Mouse (Mus musculus) olfactory bulb, adult 2 months (tissue): ENCODE measurements around the gene Ppfibp1. TPM values are rescaled to one million over a fixed set of nuclear protein-coding genes. Genes with fewer than 3 reads are reported as not detected.

ENCODE experiments used
- H3K27ac ChIP-seq: fragments of 200-500 bp; 2 replicates; pipeline ENCODE4 v1.5.1; 2012; ENCODE audit warnings: low read depth, low read length; ENCODE audit not compliant: insufficient read depth
- H3K4me1 ChIP-seq: fragments of 200-500 bp; 2 replicates; pipeline ENCODE4 v1.6.1; 2012; ENCODE audit warnings: low read length; ENCODE audit not compliant: control insufficient read depth, insufficient read depth
- H3K4me3 ChIP-seq: fragments of 200-500 bp; 2 replicates; pipeline ENCODE4 v1.5.1; 2012; ENCODE audit warnings: mild to moderate bottlenecking, low read depth, low read length, moderate library complexity; ENCODE audit not compliant: insufficient read depth
- CTCF ChIP-seq: fragments of 200-500 bp; IDR thresholded peaks from 2 replicates; pipeline ENCODE4 v1.5.1; 2012; ENCODE audit warnings: low read depth, mild to moderate bottlenecking, low read length, moderate library complexity; ENCODE audit not compliant: insufficient read depth
- POLR2A ChIP-seq: fragments of 200-500 bp; IDR thresholded peaks from 2 replicates; pipeline ENCODE4 v1.6.1; 2012; ENCODE audit warnings: mild to moderate bottlenecking, low read depth, low read length, moderate library complexity; ENCODE audit not compliant: insufficient read depth
- WGBS: fragments of 180-500 bp; shearing (Covaris S2); methylation state at CpG from one replicate; pipeline ENCODE4 v1.1.7; 2018; 5-methylcytosine and 5-hydroxymethylcytosine counted together
- polyA plus RNA-seq: library from polyadenylated mRNA; stranded (reverse); fragments of >200 nt; gene quantifications from 2 replicates; pipeline ENCODE4 v1.2.4, GENCODE M21; 2012; ENCODE audit warnings: low replicate concordance; ENCODE audit not compliant: missing spikeins, insufficient read depth, insufficient read length

Gene Ppfibp1
- polyA plus RNA-seq, 1 experiment, result not detected

- Histone ChIP-seq H3K4me3 (no peak overlapping the region), H3K4me1 (0 out of 2 replicates have a peak, but pooled peaks cover 3% of the 10 kb centered on the region)
- 95% methylated on average over 10 of the region's 10 CpGs for WGBS
Observed at GRCm38 (mm10) chr6:147064226-147064943, 176.1 kb downstream of the Ppfibp1 start.

GRCm38 (mm10) chr6:147064944-147065261, 176.6 kb downstream of the Ppfibp1 start:
- 87% methylated on average over 6 of the region's 6 CpGs for WGBS
- no peak overlapping the region for H3K27ac ChIP-seq
- TF ChIP-seq POLR2A, result no peak
- H3K4me1 ChIP-seq, result 0 out of 2 replicates have a peak, but pooled peaks cover 3% of the 10 kb centered on the region
- H3K4me3 ChIP-seq, result no peak overlapping the region

More at GRCm38 (mm10) chr6:147064226-147064943, 176.1 kb downstream of the Ppfibp1 start:
- no peak overlapping the region for H3K27ac ChIP-seq
- TF ChIP-seq CTCF (no peak), POLR2A (no peak)

- no peak overlapping the region for H3K27ac ChIP-seq
- TF ChIP-seq CTCF (no peak), POLR2A (no peak)
- 18% methylated on average over 5 of the region's 5 CpGs for WGBS
Observed at GRCm38 (mm10) chr6:147075808-147076387, 187.6 kb downstream of the Ppfibp1 start.

GRCm38 (mm10) chr6:147076878-147077277, 188.6 kb downstream of the Ppfibp1 start:
- TF ChIP-seq POLR2A, result no peak
- TF ChIP-seq CTCF, result no peak
- H3K4me3 ChIP-seq, result no peak overlapping the region
- peaks cover 2% of the 10 kb centered on the region; the same call in 1 of the 2 replicates for H3K4me1 ChIP-seq
- 80% methylated on average over 8 of the region's 8 CpGs for WGBS
- H3K27ac ChIP-seq, result no peak overlapping the region

More at GRCm38 (mm10) chr6:147075808-147076387, 187.6 kb downstream of the Ppfibp1 start:
- peaks cover 2% of the 10 kb centered on the region; the same call in 1 of the 2 replicates for H3K4me1 ChIP-seq
- H3K4me3 ChIP-seq, result no peak overlapping the region

GRCm38 (mm10) chr6:147079919-147080318, 191.6 kb downstream of the Ppfibp1 start:
- TF ChIP-seq CTCF (no peak), POLR2A (no peak)
- Histone ChIP-seq H3K4me1 (peaks cover 2% of the 10 kb centered on the region; the same call in 1 of the 2 replicates), H3K4me3 (no peak overlapping the region), H3K27ac (no peak overlapping the region)
- 95% methylated on average over 10 of the region's 10 CpGs for WGBS

Other genes starting within 250 kb of the Ppfibp1 start
- gene Med21, start 245.9 kb upstream of the Ppfibp1 start, polyA plus RNA-seq, result not detected in 2 replicates
- gene Tm7sf3, start 245.7 kb upstream of the Ppfibp1 start, polyA plus RNA-seq, result not detected in 2 replicates
- gene Stk38l, start 163.5 kb upstream of the Ppfibp1 start, polyA plus RNA-seq, result not detected in 2 replicates
- gene Arntl2, start 92.4 kb upstream of the Ppfibp1 start, polyA plus RNA-seq, result not detected in 2 replicates
- not detected in 2 replicates for gene Smco2, start 38.4 kb upstream of the Ppfibp1 start, polyA plus RNA-seq
- not detected in 2 replicates for gene 1700034J05Rik, start 65.9 kb downstream of the Ppfibp1 start, polyA plus RNA-seq
- not detected in 2 replicates for gene Rep15, start 144.1 kb downstream of the Ppfibp1 start, polyA plus RNA-seq
- not detected in 2 replicates for gene Mrps35, start 154.3 kb downstream of the Ppfibp1 start, polyA plus RNA-seq
- gene Mansc4, start 198.5 kb downstream of the Ppfibp1 start, polyA plus RNA-seq, result not detected in 2 replicates
- gene Klhl42, start 202.9 kb downstream of the Ppfibp1 start, polyA plus RNA-seq, result not detected in 2 replicates